Mouse (Mus musculus) adrenal gland, postnatal 10 days (tissue): ENCODE measurements at regions not wholly inside any gene's neighbourhood (a gene's known extent, or its start where the extent isn't known, plus 50 kb on each side); places are given as distances from the start of the nearest gene placed in this dataset.

Experiments used
- DNase-seq: peaks from one replicate; pipeline ENCODE4 v3.0.0; 2021; ENCODE audit warnings: mixed read lengths

- peak; percentile 6 for DNase-seq
Measured at GRCm38 (mm10) chr10:68842023-68842735, 118.7 kb downstream of the Tmem26 start.

- no peak for DNase-seq
Measured at GRCm38 (mm10) chr10:68844066-68844465, 120.6 kb downstream of the Tmem26 start.

- DNase-seq, result no peak
Measured at GRCm38 (mm10) chr10:68844596-68844995, 121.2 kb downstream of the Tmem26 start.

GRCm38 (mm10) chr10:68851153-68851552 lies 127.7 kb downstream of the Tmem26 start:
- no peak for DNase-seq

GRCm38 (mm10) chr10:68855934-68856891 lies 132.8 kb downstream of the Tmem26 start:
- no peak for DNase-seq

GRCm38 (mm10) chr10:68864606-68865378 lies 141.3 kb downstream of the Tmem26 start:
- no peak for DNase-seq

GRCm38 (mm10) chr10:68865776-68866175 lies 142.3 kb downstream of the Tmem26 start:
- no peak for DNase-seq

GRCm38 (mm10) chr10:68867361-68867760 lies 143.9 kb downstream of the Tmem26 start:
- DNase-seq, result no peak

GRCm38 (mm10) chr10:68872102-68872501 lies 148.7 kb downstream of the Tmem26 start:
- no peak for DNase-seq

- no peak for DNase-seq
Measured at GRCm38 (mm10) chr10:68875641-68876040, 152.2 kb downstream of the Tmem26 start.

GRCm38 (mm10) chr10:68893100-68893841 lies 169.8 kb downstream of the Tmem26 start:
- peak; percentile 61 for DNase-seq

GRCm38 (mm10) chr10:68894121-68894520 lies 170.7 kb downstream of the Tmem26 start:
- no peak for DNase-seq

- peak; percentile 57 for DNase-seq
Measured at GRCm38 (mm10) chr10:68897524-68897923, 174.1 kb downstream of the Tmem26 start.

GRCm38 (mm10) chr10:68901168-68901567 lies 177.7 kb downstream of the Tmem26 start:
- DNase-seq, result no peak

GRCm38 (mm10) chr10:68902670-68903069 lies 179.2 kb downstream of the Tmem26 start:
- DNase-seq, result peak; percentile 62

- no peak for DNase-seq
Measured at GRCm38 (mm10) chr10:68904337-68904736, 180.9 kb downstream of the Tmem26 start.

GRCm38 (mm10) chr10:68908236-68908635 lies 184.8 kb downstream of the Tmem26 start:
- DNase-seq, result peak; percentile 80

- DNase-seq, result no peak
Measured at GRCm38 (mm10) chr10:68909018-68909417, 185.6 kb downstream of the Tmem26 start.

- DNase-seq, result no peak
Measured at GRCm38 (mm10) chr10:68916147-68916546, 192.7 kb downstream of the Tmem26 start.

- DNase-seq, result no peak
Measured at GRCm38 (mm10) chr10:68935843-68936242, 212.4 kb downstream of the Tmem26 start.

GRCm38 (mm10) chr10:68943239-68943638 lies 208.0 kb upstream of the Rhobtb1 start:
- DNase-seq, result no peak

GRCm38 (mm10) chr10:68956539-68956938 lies 194.7 kb upstream of the Rhobtb1 start:
- DNase-seq, result no peak
